In the genomic region with DNA sequence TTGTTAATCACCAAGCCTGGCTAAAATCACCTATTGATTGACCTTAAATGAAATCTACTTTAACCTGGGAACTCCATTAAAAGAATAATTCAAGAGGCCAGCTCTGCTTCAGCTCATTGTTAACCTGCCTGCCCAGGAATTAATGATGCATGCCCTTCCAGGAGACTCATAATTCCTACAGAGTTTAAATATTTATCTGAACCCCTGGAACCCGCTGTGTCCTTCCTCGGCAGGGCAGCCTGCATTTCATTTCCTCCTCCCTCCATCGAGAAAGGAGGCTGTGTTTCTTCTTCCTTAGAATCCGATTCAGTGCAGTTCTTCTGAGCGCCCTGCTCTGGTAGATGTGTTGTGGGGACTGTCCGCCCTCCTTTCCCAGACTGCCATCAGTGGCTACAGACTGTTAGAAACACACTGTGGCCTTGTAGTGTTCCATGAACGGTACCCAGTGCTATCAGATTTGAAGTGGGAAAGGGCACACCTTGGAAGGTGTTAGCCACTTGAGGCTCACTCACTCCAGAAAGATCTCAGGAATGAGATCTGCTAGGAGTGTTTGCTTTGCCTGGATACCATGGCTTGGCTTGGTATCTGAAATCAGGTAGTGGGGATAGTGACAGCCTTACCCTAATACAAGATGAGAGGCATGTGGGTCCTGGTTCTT, we compare ENCODE assay signal across 12 mouse cellular contexts.
DNase-seq lines count a peak whose midpoint lies in the region; ATAC-seq and TF ChIP-seq lines count a peak whose summit lies in the region.
"Had no signal": no experiment of that assay in that cellular context is flagged by ENCODE, and none has a peak within 500 bp of the region (broad histone marks: within the 10 kb centered on the region; RNA-seq: fewer than 3 reads in every experiment).

No protein-coding gene starts in this region.

- no peaks in the 10 kb centered on the region for H3K36me3 ChIP-seq in lung, embryonic 16.5 days (ENCODE audit: control insufficient read depth, insufficient read depth, low read length)
- no peaks in the 10 kb centered on the region for H3K36me3 ChIP-seq in hindbrain, embryonic 14.5 days (replicated peaks; ENCODE audit: control insufficient read depth, insufficient read depth)
- H3K36me3 ChIP-seq in kidney, embryonic 15.5 days = no peaks in the 10 kb centered on the region
- no peaks in the 10 kb centered on the region for H3K36me3 ChIP-seq in midbrain, embryonic 15.5 days (replicated peaks)
- H3K36me3 ChIP-seq: liver, embryonic 15.5 days had no signal

- TF ChIP-seq CTCF in lung, adult 2 months (IDR thresholded peaks at IDR 0.05; ENCODE audit: insufficient read depth, low read length) = no peak

- H3K27me3 ChIP-seq in lung, embryonic 16.5 days (ENCODE audit: control insufficient read depth, insufficient read depth, low read depth, low read length) = no peaks in the 10 kb centered on the region
- no peaks in the 10 kb centered on the region for H3K27me3 ChIP-seq in hindbrain, embryonic 14.5 days (ENCODE audit: control insufficient read depth, insufficient read depth, low read length)
- no peaks in the 10 kb centered on the region for H3K27me3 ChIP-seq in kidney, embryonic 15.5 days
- no peaks in the 10 kb centered on the region for H3K27me3 ChIP-seq in midbrain, embryonic 15.5 days (replicated peaks)
- H3K27me3 ChIP-seq: liver, embryonic 15.5 days had no signal

- H3K4me2 ChIP-seq in lung, embryonic 16.5 days (ENCODE audit: low read depth, low read length) = no peak overlapping the region
- peak overlapping the region; percentile 43; the same call in 1 of the 2 replicates for H3K4me2 ChIP-seq in hindbrain, embryonic 14.5 days (replicated peaks)
- H3K4me2 ChIP-seq in kidney, embryonic 15.5 days = peak overlapping the region; percentile 53
- H3K4me2 ChIP-seq in midbrain, embryonic 15.5 days = no peak overlapping the region
- H3K4me2 ChIP-seq: liver, embryonic 15.5 days had no signal

- no peak overlapping the region for H3K9ac ChIP-seq in lung, embryonic 16.5 days (ENCODE audit: low read length)
- H3K9ac ChIP-seq in hindbrain, embryonic 14.5 days = no peak overlapping the region
- no peak overlapping the region for H3K9ac ChIP-seq in kidney, embryonic 15.5 days
- no peak overlapping the region for H3K9ac ChIP-seq in midbrain, embryonic 15.5 days
- H3K9ac ChIP-seq: liver, embryonic 15.5 days had no signal

- peak; percentile 85 for ATAC-seq in lung, embryonic 16.5 days (ENCODE audit: low read depth)
- ATAC-seq in hindbrain, embryonic 14.5 days (ENCODE audit: low FRiP score) = no peak
- peak; percentile 60; the same call in 1 of the 2 replicates for ATAC-seq in kidney, embryonic 15.5 days (replicated peaks; ENCODE audit: low FRiP score)
- ATAC-seq in midbrain, embryonic 15.5 days (replicated peaks) = 0 out of 2 replicates have a peak, but pooled peaks have one; percentile 28
- ATAC-seq: CD4-positive, CD25-positive, alpha-beta regulatory T cell, adult 4 months had no signal

- no peak overlapping the region for H3K27ac ChIP-seq in lung, embryonic 16.5 days (ENCODE audit: low read length)
- H3K27ac ChIP-seq in hindbrain, embryonic 14.5 days = peak overlapping the region; percentile 83
- peak overlapping the region; percentile 75 for H3K27ac ChIP-seq in kidney, embryonic 15.5 days
- H3K27ac ChIP-seq in midbrain, embryonic 15.5 days = peak overlapping the region; percentile 78
- H3K27ac ChIP-seq: liver, embryonic 15.5 days had no signal

- DNase-seq in lung, adult 2 months = no peak
- no peak for DNase-seq in hindbrain, embryonic 14.5 days (ENCODE audit: low spot score)
- DNase-seq in embryo, embryonic 10.5 days (ENCODE audit: low spot score) = no peak
- DNase-seq in cerebellum, postnatal 25 days = no peak
- DNase-seq in layer of hippocampus, adult 9-10 months (ENCODE audit: low spot score) = no peak
- DNase-seq: gastrocnemius, postnatal 36 days had no signal

- no peaks in the 10 kb centered on the region; the same call in 1 of the 2 replicates for H3K4me1 ChIP-seq in lung, embryonic 16.5 days (replicated peaks; ENCODE audit: control insufficient read depth, insufficient read depth, low read length)
- H3K4me1 ChIP-seq in lung, adult 2 months (ENCODE audit: control insufficient read depth, insufficient read depth, low read length) = no peaks in the 10 kb centered on the region
- H3K4me1 ChIP-seq in hindbrain, embryonic 14.5 days (replicated peaks; ENCODE audit: control insufficient read depth, insufficient read depth, low read length) = peaks cover 22% of the 10 kb centered on the region
- peaks cover 28% of the 10 kb centered on the region for H3K4me1 ChIP-seq in kidney, embryonic 15.5 days
- H3K4me1 ChIP-seq in midbrain, embryonic 15.5 days = peaks cover 28% of the 10 kb centered on the region
- H3K4me1 ChIP-seq: liver, embryonic 15.5 days had no signal

- no peak overlapping the region for H3K4me3 ChIP-seq in lung, embryonic 16.5 days (ENCODE audit: low read length)
- H3K4me3 ChIP-seq in lung, adult 2 months (replicated peaks; ENCODE audit: extremely low read depth, low read depth, low read length) = no peak overlapping the region
- H3K4me3 ChIP-seq in hindbrain, embryonic 14.5 days (replicated peaks; ENCODE audit: low read length) = no peak overlapping the region
- H3K4me3 ChIP-seq in kidney, embryonic 15.5 days (replicated peaks) = no peak overlapping the region
- no peak overlapping the region for H3K4me3 ChIP-seq in midbrain, embryonic 15.5 days
- H3K4me3 ChIP-seq: erythroblast, embryonic 14.5 days; liver, embryonic 15.5 days had no signal

- no peaks in the 10 kb centered on the region; the same call in 1 of the 2 replicates for H3K9me3 ChIP-seq in lung, embryonic 16.5 days (ENCODE audit: control insufficient read depth, low read length)
- no peaks in the 10 kb centered on the region for H3K9me3 ChIP-seq in hindbrain, embryonic 14.5 days (ENCODE audit: control insufficient read depth, low read length)
- no peaks in the 10 kb centered on the region for H3K9me3 ChIP-seq in kidney, embryonic 15.5 days (replicated peaks)
- no peaks in the 10 kb centered on the region for H3K9me3 ChIP-seq in midbrain, embryonic 15.5 days
- H3K9me3 ChIP-seq: liver, embryonic 15.5 days had no signal

- 41% methylated on average over 7 of the region's 7 CpGs for WGBS in lung, embryonic 16.5 days
- WGBS in lung, adult 2 months = 52% methylated on average over 7 of the region's 7 CpGs
- WGBS in hindbrain, embryonic 14.5 days = 58% methylated on average over 7 of the region's 7 CpGs
- WGBS in kidney, embryonic 15.5 days = 31% methylated on average over 7 of the region's 7 CpGs
- WGBS in midbrain, embryonic 15.5 days = 56% methylated on average over 7 of the region's 7 CpGs

- no peak for TF ChIP-seq POLR2A in lung, adult 2 months (IDR thresholded peaks at IDR 0.05; ENCODE audit: borderline replicate concordance, extremely low read depth, low read depth, low read length)

Comparison
In these comparisons a context has a peak if more than half of its experiments do, and no peak if none do; other contexts are left out.
1. H3K4me2 ChIP-seq: peak in hindbrain, embryonic 14.5 days (single experiment) and kidney, embryonic 15.5 days (single experiment); none in lung, embryonic 16.5 days (single experiment) and midbrain, embryonic 15.5 days (single experiment).